Mouse (Mus musculus) limb, embryonic 14.5 days (tissue): ENCODE data around the gene Gm49361. TPM values are rescaled to one million over a fixed set of nuclear protein-coding genes. Genes with fewer than 3 reads are reported as not detected.

Experiments used
- ATAC-seq: fragments of 200-750 bp; cut with Nextera tagmentation; 2 replicates; pipeline ENCODE4 v1.8.0; 2017; ENCODE audit warnings: low read depth, moderate number of reproducible peaks, moderate TSS enrichment; ENCODE audit not compliant: low FRiP score
- DNase-seq: peaks from one replicate; pipeline ENCODE4 v3.0.0-alpha.2; 2015; ENCODE audit warnings: low spot score
- H3K27ac ChIP-seq: fragments of 300-500 bp; sonication (generic); replicated peaks from 2 replicates; pipeline ENCODE4 v1.5.1; 2014; ENCODE audit warnings: low read depth, mild to moderate bottlenecking, low read length, moderate library complexity, mixed read lengths
- H3K27me3 ChIP-seq: fragments of 300-500 bp; sonication (generic); 2 replicates; pipeline ENCODE4 v1.6.1; 2014; ENCODE audit warnings: low read length, mixed read lengths; ENCODE audit not compliant: control insufficient read depth, insufficient read depth
- H3K36me3 ChIP-seq: fragments of 300-500 bp; sonication (generic); 2 replicates; pipeline ENCODE4 v1.6.1; 2014; ENCODE audit warnings: mild to moderate bottlenecking, low read length, moderate library complexity, mixed read lengths; ENCODE audit not compliant: control insufficient read depth, insufficient read depth
- H3K4me1 ChIP-seq: fragments of 300-500 bp; sonication (generic); 2 replicates; pipeline ENCODE4 v1.6.1; 2014; ENCODE audit warnings: antibody characterized with exemption, low read length, mixed read lengths; ENCODE audit not compliant: control insufficient read depth, insufficient read depth
- H3K4me2 ChIP-seq: fragments of 300-500 bp; sonication (generic); replicated peaks from 2 replicates; pipeline ENCODE4 v1.6.1; 2014; ENCODE audit warnings: low read depth, mild to moderate bottlenecking, low read length, moderate library complexity; ENCODE audit not compliant: severe bottlenecking
- H3K4me3 ChIP-seq: fragments of 300-500 bp; sonication (generic); replicated peaks from 2 replicates; pipeline ENCODE4 v1.5.1; 2014; ENCODE audit warnings: low read length
- H3K9ac ChIP-seq: fragments of 300-500 bp; sonication (generic); 2 replicates; pipeline ENCODE4 v1.6.1; 2014; ENCODE audit warnings: mild to moderate bottlenecking, low read depth, low read length, moderate library complexity; ENCODE audit not compliant: severe bottlenecking
- H3K9me3 ChIP-seq: fragments of 300-500 bp; sonication (generic); 2 replicates; pipeline ENCODE4 v1.6.1; 2016; ENCODE audit warnings: low read length; ENCODE audit not compliant: control insufficient read depth
- POLR2A ChIP-seq: fragments of 200-500 bp; IDR thresholded peaks from 2 replicates; pipeline ENCODE4 v1.8.0; 2012; ENCODE audit warnings: inconsistent platforms, mild to moderate bottlenecking, moderate library complexity, borderline replicate concordance; ENCODE audit not compliant: insufficient read depth, insufficient read length; ENCODE audit errors: extremely low read depth
- WGBS: fragments of 180-500 bp; shearing (Covaris S2); extraction: QIAGEN DNeasy Blood & Tissue Kit; methylation state at CpG from one replicate; pipeline ENCODE4 v1.1.7; 2014; 5-methylcytosine and 5-hydroxymethylcytosine counted together
- polyA plus RNA-seq, 2 experiments: library from polyadenylated mRNA; depleted of rRNA in 1 of 2; stranded (reverse) in 1 of 2; unstranded in 1 of 2; fragments of >200 nt; fragmentation: Nextera tagmentation in 1 of 2; extraction: Ambion mirVana in 1 of 2; gene quantifications; 2 replicates each; pipeline versions ENCODE4 v1.2.1 to v1.2.3; 2012 to 2014

Gene Gm49361
- polyA plus RNA-seq, 2 experiments, result not detected

- no peak for TF ChIP-seq POLR2A
- H3K36me3 ChIP-seq, result peaks cover 75% of the 10 kb centered on the region
- ATAC-seq (no peak), DNase-seq (no peak)
- no peak overlapping the region for H3K4me2 ChIP-seq
- no peaks in the 10 kb centered on the region for H3K4me1 ChIP-seq
- H3K27ac ChIP-seq, result no peak overlapping the region
- H3K9me3 ChIP-seq, result no peaks in the 10 kb centered on the region
- no peak overlapping the region for H3K4me3 ChIP-seq
- 89% methylated on average over 5 of the region's 5 CpGs for WGBS
- no peaks in the 10 kb centered on the region for H3K27me3 ChIP-seq
- no peak overlapping the region for H3K9ac ChIP-seq
These were observed 152.6 kb downstream of the Gm49361 start for GRCm38 (mm10) chr14:57593279-57593678.

Other genes starting within 250 kb of the Gm49361 start
- gene Il17d, start 221.3 kb downstream of the Gm49361 start, polyA plus RNA-seq (2012; rRNA removed), result 41.0 and 68.8 TPM in 2 replicates
- 6.9 and 8.1 TPM in 2 replicates for gene Il17d, start 221.3 kb downstream of the Gm49361 start, polyA plus RNA-seq (2014; fragmentation: Nextera tagmentation; extraction: Ambion mirVana)
- gene Eef1akmt1, start 174.5 kb downstream of the Gm49361 start, polyA plus RNA-seq (2012; rRNA removed), result 38.2 and 44.0 TPM in 2 replicates
- gene Eef1akmt1, start 174.5 kb downstream of the Gm49361 start, polyA plus RNA-seq (2014; fragmentation: Nextera tagmentation; extraction: Ambion mirVana), result 109 and 112 TPM in 2 replicates
- gene Xpo4, start 80.7 kb downstream of the Gm49361 start, polyA plus RNA-seq (2012; rRNA removed), result 15.5 and 16.2 TPM in 2 replicates
- 27.4 and 30.9 TPM in 2 replicates for gene Xpo4, start 80.7 kb downstream of the Gm49361 start, polyA plus RNA-seq (2014; fragmentation: Nextera tagmentation; extraction: Ambion mirVana)
- gene Lats2, start 12.3 kb upstream of the Gm49361 start, polyA plus RNA-seq (2012; rRNA removed), result 28.5 and 34.7 TPM in 2 replicates
- gene Lats2, start 12.3 kb upstream of the Gm49361 start, polyA plus RNA-seq (2014; fragmentation: Nextera tagmentation; extraction: Ambion mirVana), result 25.3 and 29.7 TPM in 2 replicates
- 19.3 and 39.6 TPM in 2 replicates for gene Sap18, start 52.1 kb upstream of the Gm49361 start, polyA plus RNA-seq (2012; rRNA removed)
- 37.5 and 45.6 TPM in 2 replicates for gene Sap18, start 52.1 kb upstream of the Gm49361 start, polyA plus RNA-seq (2014; fragmentation: Nextera tagmentation; extraction: Ambion mirVana)
- 13.7 and 16.1 TPM in 2 replicates for gene Ska3, start 80.1 kb upstream of the Gm49361 start, polyA plus RNA-seq (2012; rRNA removed)
- 18.0 and 22.7 TPM in 2 replicates for gene Ska3, start 80.1 kb upstream of the Gm49361 start, polyA plus RNA-seq (2014; fragmentation: Nextera tagmentation; extraction: Ambion mirVana)
- 71.9 and 73.2 TPM in 2 replicates for gene Mrpl57, start 80.1 kb upstream of the Gm49361 start, polyA plus RNA-seq (2012; rRNA removed)
- 152 and 162 TPM in 2 replicates for gene Mrpl57, start 80.1 kb upstream of the Gm49361 start, polyA plus RNA-seq (2014; fragmentation: Nextera tagmentation; extraction: Ambion mirVana)
- 28.4 and 30.6 TPM in 2 replicates for gene Zdhhc20, start 144.2 kb upstream of the Gm49361 start, polyA plus RNA-seq (2012; rRNA removed)
- 57.6 and 63.9 TPM in 2 replicates for gene Zdhhc20, start 144.2 kb upstream of the Gm49361 start, polyA plus RNA-seq (2014; fragmentation: Nextera tagmentation; extraction: Ambion mirVana)